Mouse (Mus musculus): Measurements from ENCODE around the gene 4931428F04Rik.

Gene 4931428F04Rik

GRCm38 (mm10) chr8:105289805-105290460 lies at the start of gene 4931428F04Rik:
Gene 4931428F04Rik (minus strand): TSS chr8:105289864.
- DNase-seq, result peak; percentile 42 to 58

GRCm38 (mm10) chr8:105338992-105339391 lies 49.3 kb upstream of the 4931428F04Rik start:
- no peak for DNase-seq

- DNase-seq, result no peak
These were observed 46.9 kb upstream of the 4931428F04Rik start for GRCm38 (mm10) chr8:105336373-105337130.

- DNase-seq, result no peak
These were observed 42.9 kb upstream of the 4931428F04Rik start for GRCm38 (mm10) chr8:105332523-105332922.

GRCm38 (mm10) chr8:105331931-105332330 lies 42.3 kb upstream of the 4931428F04Rik start:
- DNase-seq, result no peak

- DNase-seq, result peak in 1 of 2 experiments; percentile 40
These were observed 41.8 kb upstream of the 4931428F04Rik start for GRCm38 (mm10) chr8:105331469-105331868.

GRCm38 (mm10) chr8:105330325-105330724 lies 40.7 kb upstream of the 4931428F04Rik start:
- peak in 1 of 2 experiments; percentile 52 for DNase-seq

- DNase-seq, result no peak
These were observed 37.3 kb upstream of the 4931428F04Rik start for GRCm38 (mm10) chr8:105326968-105327367.

- DNase-seq, result peak; percentile 98 to 99
These were observed 36.5 kb upstream of the 4931428F04Rik start, which contains the start of the genes Lrrc29 and Tmem208 for GRCm38 (mm10) chr8:105326141-105326672. Gene Lrrc29 (minus strand): TSS chr8:105326278. Gene Tmem208 (plus strand): TSS chr8:105326354.

- DNase-seq, result no peak
These were observed 36.0 kb upstream of the 4931428F04Rik start for GRCm38 (mm10) chr8:105325641-105326093.

- no peak for DNase-seq
These were observed 33.5 kb upstream of the 4931428F04Rik start for GRCm38 (mm10) chr8:105323183-105323582.

GRCm38 (mm10) chr8:105318662-105319190 lies 29.1 kb upstream of the 4931428F04Rik start:
- DNase-seq, result no peak

- DNase-seq, result no peak
These were observed 28.3 kb upstream of the 4931428F04Rik start for GRCm38 (mm10) chr8:105317941-105318340.

- DNase-seq, result no peak
These were observed 25.6 kb upstream of the 4931428F04Rik start for GRCm38 (mm10) chr8:105315073-105315769.

- no peak for DNase-seq
These were observed 24.1 kb upstream of the 4931428F04Rik start for GRCm38 (mm10) chr8:105313622-105314402.

- no peak for DNase-seq
These were observed 23.3 kb upstream of the 4931428F04Rik start for GRCm38 (mm10) chr8:105312891-105313481.

- DNase-seq, result no peak
These were observed 22.1 kb upstream of the 4931428F04Rik start for GRCm38 (mm10) chr8:105311718-105312117.

- no peak for DNase-seq
These were observed 20.5 kb upstream of the 4931428F04Rik start for GRCm38 (mm10) chr8:105310118-105310517.

GRCm38 (mm10) chr8:105309142-105309847 lies 19.6 kb upstream of the 4931428F04Rik start:
- no peak for DNase-seq

GRCm38 (mm10) chr8:105308428-105308827 lies 18.8 kb upstream of the 4931428F04Rik start:
- no peak for DNase-seq

GRCm38 (mm10) chr8:105307670-105308069 lies 18.0 kb upstream of the 4931428F04Rik start:
- peak in 1 of 2 experiments; percentile 51 for DNase-seq
